Mouse (Mus musculus): ENCODE data around the gene Slc39a3.
"Not testable (repeated sequence)": the region's sequence is repeated elsewhere in the genome, so short reads cannot be mapped to it uniquely, and the experiment has no call there.

The Slc39a3 gene

DNA sequence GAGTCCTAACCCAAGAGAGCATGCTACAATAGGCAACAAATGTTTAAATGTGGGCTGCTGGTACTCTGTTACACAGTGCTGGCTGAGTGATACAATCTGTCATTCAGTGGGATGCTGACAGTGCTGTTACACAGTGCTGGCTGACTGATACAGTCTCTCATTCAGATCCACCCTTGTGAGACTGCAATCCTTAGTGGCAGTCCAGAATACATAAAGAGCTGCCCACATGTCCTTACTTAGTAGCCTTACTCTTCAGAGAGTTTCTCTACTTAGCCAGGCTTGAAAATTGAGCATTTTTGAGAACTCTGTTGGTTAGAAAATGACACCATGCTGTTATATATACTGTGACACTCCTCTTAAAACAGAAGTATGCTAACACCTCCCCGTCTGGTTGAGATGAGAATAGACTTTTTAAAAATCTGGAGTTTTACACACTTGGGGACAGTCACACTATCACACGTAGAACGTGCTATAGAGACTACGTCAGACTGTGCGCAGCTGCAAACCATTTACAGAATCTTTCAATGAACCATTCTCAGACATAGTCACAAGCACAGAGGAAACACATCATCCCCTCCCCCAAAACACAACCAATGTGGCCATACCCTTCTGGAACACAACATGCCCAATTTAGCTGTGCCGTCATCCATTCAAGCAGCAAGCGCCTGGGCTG lies 31.1 kb downstream of the Slc39a3 start:
- DNase-seq, result no peak

DNA sequence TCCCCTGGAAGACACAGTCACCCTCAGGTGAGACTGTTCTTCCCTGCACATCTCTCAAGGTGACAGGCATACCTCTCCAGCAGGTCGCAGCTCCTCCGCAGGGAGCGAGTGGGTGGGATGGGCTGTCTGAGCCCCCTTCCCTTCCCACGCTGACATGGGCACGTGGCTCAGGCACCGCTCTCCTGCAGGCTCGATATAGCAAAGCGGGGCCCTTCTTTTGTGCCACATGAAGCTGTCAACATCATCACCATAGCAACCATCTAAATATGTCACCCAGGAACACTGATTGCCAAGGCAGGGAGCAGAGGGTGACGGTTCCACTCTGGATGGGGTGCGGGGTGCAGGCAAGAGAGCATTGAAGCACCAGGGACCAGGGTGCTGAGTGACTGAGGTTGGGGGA lies 36.1 kb downstream of the Slc39a3 start:
- DNase-seq, result no peak

DNA sequence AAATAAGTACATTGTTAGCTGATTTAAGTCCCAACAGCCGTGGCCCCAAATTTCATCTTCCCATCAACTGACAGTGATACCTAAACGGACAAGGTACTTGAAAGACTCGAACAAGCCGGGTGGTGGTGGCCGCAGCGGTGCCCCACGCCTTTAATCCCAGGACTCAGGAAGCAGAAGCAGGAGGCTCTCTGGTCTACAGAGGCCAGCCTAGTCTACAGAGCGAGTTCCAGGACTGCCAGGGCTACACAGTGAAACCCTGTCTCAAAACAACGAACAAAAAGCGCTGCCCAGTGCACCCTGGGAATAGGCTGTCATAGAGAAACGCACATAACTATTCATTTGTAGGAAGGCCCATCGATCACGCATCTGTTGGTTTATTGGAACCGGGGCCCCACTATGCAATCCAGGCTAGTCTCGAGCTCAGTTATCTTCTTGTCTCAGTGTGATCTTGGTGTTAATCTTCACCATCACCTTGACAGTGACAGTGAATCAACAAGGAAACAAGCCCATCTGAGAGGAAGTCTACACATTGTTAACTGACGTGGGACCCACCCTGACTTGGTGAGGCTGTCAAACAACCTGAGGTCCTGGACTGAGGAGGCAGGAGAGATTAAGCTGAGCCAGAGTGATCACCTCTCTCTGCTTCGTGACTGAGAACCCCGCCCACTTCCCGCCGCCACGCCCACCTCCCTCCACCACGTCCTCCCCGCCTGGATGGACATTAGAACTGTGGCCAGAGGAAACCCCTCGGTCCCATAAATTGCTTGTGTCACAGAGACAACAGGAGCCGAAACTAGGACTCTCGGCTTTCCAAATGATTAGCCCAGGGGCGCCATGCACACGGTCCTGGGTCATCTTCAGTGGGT lies 36.8 kb downstream of the Slc39a3 start:
- DNase-seq, result no peak

GRCm38 (mm10) chr10:80999362-81000196 lies 37.6 kb downstream of the Slc39a3 start:
- peak; percentile 89 for DNase-seq

DNA sequence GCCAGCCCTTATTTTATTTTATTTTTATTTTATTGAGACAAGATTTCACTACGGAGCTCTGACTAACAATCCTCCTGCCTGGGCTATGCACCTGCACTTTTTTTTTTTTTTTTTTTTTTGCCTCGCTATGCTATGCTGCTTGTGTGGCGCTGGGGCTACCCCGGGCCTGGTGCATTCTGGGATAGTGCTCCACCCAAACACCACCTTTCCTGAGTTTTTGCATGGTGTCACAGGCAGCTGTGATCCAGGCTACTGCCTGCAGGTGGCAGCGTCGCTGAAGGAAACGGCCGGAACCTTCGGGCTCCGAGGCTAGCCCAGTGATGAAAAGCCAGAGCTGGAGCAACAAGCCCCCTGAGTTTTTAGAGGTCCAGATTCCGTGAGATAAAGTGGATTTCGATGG lies 38.4 kb downstream of the Slc39a3 start:
- peak; percentile 43 for DNase-seq

DNA sequence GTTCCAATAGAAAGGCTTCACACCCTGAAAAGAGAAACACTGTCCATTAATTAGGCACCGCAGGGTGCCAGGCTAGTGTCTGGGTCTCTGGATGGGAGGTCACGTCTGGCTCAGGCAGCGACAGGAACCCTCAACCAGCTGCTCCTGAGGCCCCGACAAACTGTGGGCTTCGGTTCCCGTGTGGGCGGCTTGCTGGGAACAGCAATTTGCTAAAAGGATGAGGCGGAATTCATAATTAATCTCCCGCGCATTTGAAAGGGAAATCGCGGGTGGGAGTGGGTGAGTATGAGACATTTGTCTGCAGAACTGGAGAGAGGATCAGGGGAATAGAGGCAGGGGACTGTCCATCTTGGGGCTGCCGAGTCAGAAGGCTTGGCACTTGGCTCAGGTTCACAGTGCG lies 39.2 kb downstream of the Slc39a3 start:
- no peak for DNase-seq

DNA sequence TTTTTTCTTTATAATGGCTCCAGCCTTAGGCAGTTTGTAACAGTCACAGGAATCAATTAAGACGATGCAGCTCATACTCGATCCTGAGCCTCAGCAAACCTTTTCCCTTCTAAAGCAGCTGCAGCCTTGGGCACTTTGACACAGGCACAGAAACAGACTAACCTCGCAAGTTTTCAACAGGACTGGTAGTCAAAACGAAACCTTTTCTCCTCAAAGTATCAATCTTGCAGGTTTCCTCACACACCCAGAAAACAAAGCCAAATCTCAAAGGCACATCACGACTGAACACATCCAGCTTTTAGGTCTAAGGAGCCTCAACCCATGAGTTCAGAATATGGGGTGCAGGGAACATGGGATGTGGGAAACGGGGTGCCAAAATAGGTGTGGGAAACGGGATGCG lies 39.9 kb downstream of the Slc39a3 start:
- no peak for DNase-seq

DNA sequence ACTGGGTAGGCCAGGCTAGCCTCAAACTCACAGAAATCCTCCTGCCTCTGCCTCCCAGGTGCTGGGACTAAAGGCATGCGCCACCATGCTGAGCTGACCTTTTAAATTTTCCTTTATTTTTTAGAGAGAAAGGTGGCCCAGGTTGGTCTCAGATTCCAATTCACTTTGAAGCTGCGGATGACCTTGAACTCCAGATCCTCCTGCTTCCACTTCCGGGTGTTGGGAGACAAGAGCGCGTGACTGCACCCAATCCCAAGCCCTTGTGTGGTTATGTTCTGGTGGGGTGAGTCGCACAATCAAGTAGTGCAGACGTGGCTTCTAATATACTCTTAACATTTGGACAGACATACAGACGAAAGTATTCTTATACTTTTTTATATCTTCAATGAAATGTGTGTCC lies 40.7 kb downstream of the Slc39a3 start:
- DNase-seq, result no peak

DNA sequence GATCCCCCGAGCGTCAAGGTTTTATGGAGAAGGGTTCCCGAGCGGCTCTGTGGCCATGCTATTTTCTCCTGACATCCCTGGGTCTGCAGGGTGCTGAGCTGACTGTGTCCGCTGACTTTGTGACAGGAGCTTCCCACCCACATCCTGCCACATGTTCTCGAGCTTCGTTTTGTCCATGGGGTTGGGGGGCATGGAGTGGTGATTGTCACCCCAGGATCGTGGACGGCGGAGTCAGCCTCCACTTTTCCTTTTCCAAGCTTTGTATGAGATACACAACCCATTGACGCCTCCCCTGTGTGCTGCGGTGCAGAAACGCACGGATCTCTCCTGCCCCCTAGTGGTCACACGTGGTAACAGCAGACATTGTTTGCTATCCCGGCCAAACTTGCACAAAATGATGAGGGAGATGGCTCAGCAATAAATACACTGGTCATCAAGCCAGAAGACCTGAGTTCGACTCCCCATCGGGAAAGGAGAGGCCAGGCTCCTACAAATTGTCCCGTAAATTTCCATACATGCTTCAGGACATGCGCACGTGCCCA lies 42.1 kb downstream of the Slc39a3 start:
- peak; percentile 83 for DNase-seq

DNA sequence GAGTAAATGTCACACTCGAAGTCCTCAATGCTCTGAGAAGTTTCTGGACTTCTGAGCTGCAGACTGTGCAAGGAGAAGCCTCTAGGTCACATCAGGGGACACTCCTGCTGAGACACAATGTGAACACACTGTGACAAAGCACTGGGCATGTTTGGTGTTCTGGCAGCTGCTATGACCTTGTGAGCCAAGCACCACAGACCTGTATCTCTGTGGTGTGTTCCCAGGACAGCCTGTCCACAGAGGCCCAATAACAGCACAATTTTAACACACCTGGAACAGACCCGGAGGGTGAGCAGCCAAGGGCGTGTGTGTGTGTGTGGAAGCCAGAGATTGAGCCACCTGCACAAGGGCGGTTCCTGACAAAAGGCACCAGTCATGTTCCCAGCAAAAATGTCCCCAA lies 42.6 kb downstream of the Slc39a3 start:
- no peak for DNase-seq

GRCm38 (mm10) chr10:80993276-80993675 lies 44.0 kb downstream of the Slc39a3 start:
- DNase-seq, result no peak

DNA sequence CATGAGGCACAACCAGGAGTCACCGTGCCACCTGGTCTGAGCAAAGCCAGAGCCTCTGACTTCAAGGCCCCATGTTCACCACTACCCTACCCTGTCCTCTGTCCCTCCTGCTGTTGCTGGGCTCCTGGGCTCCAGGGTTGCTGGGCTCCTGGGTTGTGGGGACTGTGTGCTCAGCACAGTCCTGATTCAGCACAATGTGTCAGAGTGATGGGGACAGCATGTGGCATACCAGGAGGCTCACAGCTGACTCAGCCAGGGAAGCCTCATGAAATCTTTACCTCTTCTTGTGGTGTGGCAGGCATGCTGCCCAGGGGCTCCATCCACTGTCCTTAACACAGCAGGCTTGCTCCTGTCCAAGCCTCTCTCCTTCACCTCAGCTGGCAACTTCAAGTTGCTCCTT lies 45.3 kb downstream of the Slc39a3 start:
- no peak for DNase-seq

DNA sequence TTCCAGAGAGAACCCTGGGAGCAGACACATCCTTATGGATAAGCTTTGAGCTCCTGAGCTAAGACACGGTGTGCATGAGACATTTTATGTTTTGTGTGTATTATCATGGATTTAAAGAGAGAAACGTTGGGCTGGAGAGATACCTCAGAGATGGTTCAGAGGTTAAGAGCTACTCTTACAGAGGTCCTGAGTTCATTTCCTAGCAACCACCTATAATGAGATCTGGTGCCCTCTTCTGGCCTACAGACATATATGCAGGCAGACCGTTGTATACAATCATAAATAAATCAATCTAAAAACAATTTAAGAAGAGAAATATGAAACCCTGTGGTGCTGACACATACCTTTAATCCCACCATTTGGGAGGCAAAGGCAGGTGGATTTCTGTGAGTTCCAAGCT lies 46.2 kb downstream of the Slc39a3 start:
- DNase-seq, result no peak

GRCm38 (mm10) chr10:80990406-80990805 lies 46.8 kb downstream of the Slc39a3 start:
- no peak for DNase-seq

GRCm38 (mm10) chr10:80989854-80990253 lies 47.4 kb downstream of the Slc39a3 start:
- not testable (repeated sequence) for DNase-seq

DNA sequence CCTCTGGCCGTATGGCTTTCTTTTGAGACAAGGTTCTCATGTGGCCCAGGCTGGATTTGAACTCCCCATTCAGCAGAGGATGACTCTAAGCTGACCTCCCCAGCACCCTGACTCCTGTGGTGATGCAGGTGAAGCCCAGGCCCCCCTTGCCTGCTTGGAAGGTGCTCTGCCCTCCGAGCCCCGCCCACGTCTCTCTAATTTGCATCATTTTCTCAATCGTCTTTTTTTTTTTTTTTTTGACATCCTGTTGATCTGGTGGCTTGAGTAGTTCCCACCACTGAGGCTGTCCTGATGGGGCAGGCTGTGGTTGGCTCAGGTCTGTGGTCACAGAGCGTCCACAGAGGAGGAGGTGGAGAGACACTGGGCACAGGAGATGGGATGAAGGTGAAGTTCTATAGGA lies 47.8 kb downstream of the Slc39a3 start:
- no peak for DNase-seq

DNA sequence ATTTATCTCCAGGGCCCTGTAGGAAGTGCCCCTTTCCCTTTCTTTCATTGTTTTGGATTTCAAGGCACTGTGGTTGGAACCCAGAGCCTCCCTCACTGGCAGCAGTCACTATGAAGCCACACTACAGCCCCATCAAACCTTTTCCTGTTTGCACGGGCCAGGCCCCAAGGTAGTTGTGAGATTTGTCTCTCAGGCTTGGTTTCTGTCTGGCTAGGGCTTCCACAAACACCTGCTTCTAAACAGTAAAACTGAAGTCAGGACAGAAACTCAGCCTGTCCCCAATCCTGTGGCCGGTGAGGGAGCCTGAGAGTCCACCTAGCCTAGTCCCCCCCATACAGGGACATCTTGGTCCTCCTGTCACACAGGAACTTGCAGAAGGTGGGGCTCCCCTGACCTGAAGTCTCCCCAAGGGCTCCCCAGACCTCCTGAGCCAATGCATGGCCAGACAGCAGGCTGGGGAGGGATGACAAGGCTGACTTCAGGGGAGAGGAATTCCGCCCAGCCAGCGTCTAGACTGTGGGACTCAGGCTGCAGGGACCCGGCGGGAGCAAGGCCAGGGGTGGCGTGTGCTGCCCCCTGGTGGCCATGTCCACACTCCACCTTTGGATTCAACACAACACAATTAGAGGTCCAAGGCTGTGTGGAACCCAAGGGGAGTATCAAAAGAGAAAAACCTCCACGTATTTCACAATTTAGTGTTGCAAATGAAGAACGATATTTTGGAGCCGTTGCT lies 49.4 kb downstream of the Slc39a3 start:
- peak; percentile 86 for DNase-seq

DNA sequence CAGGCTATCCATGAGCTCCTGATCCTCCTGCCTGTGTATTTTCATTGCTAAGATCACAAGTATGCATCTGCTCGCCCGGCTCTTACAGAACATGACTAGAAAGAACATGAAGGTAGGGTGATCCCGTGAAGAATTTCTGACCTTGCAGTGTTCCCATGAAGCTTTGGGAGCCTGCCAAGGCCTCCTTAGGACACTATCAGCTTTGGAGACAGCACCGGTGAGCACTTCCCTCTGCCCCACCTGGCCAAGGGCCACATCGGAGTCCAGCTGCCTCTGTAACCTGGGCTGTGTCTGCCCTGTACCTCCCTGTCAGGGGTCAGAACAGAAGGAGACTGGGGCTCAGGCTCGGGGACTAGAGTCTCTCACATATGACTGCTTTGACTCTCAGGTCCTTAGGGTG lies 50.5 kb downstream of the Slc39a3 start:
- peak; percentile 59 for DNase-seq

- no peak for DNase-seq
These were observed 51.1 kb downstream of the Slc39a3 start for GRCm38 (mm10) chr10:80985970-80986701.

- peak; percentile 47 for DNase-seq
These were observed 51.8 kb downstream of the Slc39a3 start for GRCm38 (mm10) chr10:80985241-80985969.

- DNase-seq, result no peak
These were observed 53.0 kb downstream of the Slc39a3 start for GRCm38 (mm10) chr10:80984223-80984622.

All from kidney, adult 18-20 months (tissue).